Mouse (Mus musculus): Measurements from ENCODE around the gene Tspan31. TPM values are rescaled to one million over a fixed set of nuclear protein-coding genes. Genes with fewer than 3 reads are reported as not detected.

Tspan31 gene
- 52.9 and 96.6 TPM in 2 replicates for polyA plus RNA-seq (2012; rRNA removed; ENCODE audit: low replicate concordance)

DNA sequence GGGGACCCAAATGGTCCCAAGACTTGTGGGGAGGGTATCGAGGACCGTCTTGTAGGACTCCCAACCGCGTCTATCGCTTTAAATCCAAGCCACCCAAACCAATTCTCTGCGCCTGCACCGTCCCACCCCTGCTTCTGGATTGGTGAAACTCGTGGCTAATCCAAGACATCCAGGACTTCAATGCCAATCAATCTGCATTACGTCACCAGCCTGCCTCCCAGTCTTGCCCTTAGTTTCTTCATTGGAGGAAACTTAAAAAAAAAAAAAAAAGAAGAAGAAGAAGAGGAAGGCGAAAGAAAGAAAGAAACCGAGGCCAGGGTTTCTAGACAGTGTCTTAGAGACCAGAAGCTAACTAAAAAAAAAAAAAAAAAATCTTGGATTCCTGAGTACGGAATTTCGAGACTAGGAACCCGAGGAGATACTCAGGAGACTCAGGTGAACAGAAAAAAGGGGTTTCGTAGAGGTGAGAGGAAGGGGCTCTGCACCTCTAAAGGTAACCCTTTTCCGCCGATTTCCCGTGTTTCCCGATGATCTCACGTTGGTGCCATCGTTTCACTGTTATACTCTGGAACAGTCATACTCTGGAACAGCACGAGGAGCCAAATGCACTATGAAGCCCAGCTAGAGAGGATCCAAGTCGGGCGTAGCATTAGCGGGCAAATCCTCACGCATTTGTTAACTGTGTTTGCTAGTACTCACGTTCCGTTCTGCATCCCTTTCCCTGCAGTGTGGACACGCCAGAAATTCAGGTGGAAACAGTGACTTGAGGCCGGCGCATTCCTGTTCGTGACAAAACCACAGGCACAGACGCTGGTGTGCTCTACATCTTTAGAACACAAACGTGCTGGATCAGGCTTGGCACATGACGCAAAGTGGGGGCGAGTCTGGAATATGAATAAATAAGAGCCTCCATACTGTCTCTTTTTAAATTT is at the start of gene Tspan31:
TSS of gene Tspan31 (minus strand) at position 75 of the 932 bp plus-strand sequence.

GRCm38 (mm10) chr10:127075080-127075479 is 5.0 kb upstream of the Tspan31 start, which contains the start of gene Agap2:
Agap2 (plus strand) TSS chr10:127075284.

DNA sequence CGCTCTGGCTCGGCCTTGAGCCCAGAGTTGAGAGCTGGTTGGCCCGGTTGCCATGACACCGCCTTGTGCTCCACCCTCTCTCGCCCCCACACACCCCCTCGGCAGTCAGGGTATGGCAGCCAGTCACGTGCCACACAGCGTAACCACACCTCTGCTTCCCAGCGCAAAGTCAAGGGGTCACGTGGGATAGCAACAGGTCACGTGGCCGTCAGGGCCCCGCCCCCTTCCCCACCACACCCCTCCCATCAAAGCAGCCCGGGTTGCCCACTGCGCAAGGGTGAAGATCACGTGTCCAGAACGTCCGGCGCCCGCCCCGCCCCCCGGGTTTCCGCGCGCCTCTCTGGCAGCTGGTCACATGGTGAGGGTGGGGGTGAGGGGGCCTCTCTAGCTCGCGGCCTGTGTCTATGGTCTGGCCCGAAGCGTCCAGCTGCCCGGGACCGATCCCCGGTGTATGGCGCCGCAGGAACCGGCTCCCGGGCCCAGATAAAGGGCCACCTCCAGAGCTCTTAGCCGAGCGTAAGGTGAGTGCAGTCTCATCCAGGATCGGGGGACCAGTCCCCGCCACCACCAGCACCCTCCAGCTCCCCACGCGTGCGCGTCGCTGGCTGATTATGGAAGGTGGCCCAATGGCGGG is 6.7 kb downstream of the Tspan31 start, which contains the start of gene Cdk4:
TSS of gene Cdk4 (plus strand) at position 296 of the 634 bp plus-strand sequence.

DNA sequence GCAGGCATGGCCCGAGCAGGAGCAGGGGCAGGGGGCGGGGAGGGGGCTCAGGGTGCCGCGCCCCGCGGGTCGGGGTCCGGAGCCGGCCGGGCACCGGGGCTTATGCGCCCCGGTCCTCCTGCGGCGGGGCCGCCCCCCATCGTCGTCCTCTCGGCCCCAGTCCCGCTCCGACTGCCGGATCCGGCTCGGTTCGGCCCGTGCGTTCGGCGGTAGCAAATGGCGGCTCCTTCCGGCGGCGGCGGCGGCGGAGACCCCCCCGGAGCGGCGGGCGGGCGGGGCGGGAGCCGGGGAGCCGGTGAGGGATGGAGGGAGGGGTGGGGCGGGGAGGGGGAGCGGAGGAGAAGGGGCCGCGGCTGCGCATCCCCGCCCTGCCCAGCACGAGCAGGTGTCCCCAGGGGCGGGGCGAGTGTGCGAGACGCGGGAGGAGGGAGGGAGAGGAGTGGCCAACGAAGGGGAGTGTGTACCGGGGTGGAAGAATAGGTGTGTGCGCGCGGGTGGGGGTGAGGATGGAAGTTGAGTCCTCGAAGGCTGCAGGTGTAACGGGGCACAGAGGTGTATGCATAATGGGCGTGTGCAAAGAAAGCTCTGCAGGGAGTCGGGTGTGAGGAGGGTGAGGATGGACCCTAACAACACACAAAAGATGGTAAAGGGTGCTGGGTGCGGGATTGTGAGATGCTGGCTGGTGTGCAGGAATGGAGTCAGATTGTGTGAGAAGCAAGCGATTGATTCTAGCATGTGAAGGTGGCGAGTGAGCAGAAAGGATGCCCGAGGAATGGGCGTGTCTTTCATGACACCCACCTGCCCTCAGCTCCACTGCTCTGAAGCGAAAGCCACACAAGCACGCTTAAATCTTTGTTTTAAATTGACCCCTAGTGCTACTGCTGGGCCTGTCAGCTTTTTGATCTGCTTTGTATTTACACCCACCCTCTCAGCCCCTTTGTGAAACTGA is 9.8 kb downstream of the Tspan31 start, which contains the start of gene March9:
TSS of gene March9 (minus strand) at position 217 of the 949 bp plus-strand sequence.

DNA sequence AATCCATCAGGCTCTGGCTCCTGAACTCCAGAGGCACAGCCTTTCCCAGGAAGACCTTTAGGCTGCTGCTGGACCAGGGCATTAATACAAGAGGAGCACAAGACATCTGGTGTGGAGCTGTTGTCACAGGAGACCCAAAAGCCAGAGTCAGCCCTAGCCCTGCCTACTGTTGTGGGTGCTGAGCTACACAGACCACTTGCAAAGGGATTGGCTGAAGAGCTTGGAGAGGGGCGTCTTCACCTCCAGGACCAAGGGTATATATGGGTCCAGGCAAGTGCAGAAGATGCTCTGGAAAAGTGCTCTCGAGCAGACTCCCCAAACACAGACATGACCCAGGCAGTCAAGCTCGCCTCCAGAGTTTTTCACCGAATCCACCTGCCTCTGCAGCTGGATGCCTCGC is 22.1 kb downstream of the Tspan31 start, which contains the start of gene Cyp27b1:
TSS of gene Cyp27b1 (plus strand) at position 297 of the 400 bp plus-strand sequence.

DNA sequence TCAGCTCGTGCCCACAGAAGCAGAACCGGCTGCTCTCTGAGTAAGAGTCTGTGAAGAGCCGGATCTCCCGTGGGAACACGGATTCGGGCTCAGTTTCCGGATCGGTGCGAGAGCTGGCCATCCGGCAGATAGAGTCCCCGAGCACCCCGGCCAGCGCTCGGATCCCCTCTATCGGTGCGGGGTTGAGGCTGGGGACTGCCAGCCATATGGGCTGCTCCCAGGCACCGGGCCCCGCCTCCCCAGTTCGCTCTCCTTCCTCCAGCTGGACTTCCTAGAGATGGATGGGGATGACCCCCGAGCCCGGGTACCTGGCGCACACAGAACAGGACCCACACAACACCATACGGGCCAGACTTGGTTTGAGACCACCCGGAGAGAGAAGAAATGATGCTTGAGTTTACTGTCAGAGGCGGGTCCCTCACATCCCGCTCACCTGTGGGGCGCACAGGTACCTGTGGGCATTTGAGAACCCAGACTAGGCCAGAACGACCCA is 28.7 kb downstream of the Tspan31 start, which contains the start of the genes Mettl1 and Eef1akmt3:
TSS of gene Mettl1 (plus strand) at position 141 of the 493 bp plus-strand sequence.
TSS of gene Eef1akmt3 (minus strand) at position 240 of the 493 bp plus-strand sequence.

DNA sequence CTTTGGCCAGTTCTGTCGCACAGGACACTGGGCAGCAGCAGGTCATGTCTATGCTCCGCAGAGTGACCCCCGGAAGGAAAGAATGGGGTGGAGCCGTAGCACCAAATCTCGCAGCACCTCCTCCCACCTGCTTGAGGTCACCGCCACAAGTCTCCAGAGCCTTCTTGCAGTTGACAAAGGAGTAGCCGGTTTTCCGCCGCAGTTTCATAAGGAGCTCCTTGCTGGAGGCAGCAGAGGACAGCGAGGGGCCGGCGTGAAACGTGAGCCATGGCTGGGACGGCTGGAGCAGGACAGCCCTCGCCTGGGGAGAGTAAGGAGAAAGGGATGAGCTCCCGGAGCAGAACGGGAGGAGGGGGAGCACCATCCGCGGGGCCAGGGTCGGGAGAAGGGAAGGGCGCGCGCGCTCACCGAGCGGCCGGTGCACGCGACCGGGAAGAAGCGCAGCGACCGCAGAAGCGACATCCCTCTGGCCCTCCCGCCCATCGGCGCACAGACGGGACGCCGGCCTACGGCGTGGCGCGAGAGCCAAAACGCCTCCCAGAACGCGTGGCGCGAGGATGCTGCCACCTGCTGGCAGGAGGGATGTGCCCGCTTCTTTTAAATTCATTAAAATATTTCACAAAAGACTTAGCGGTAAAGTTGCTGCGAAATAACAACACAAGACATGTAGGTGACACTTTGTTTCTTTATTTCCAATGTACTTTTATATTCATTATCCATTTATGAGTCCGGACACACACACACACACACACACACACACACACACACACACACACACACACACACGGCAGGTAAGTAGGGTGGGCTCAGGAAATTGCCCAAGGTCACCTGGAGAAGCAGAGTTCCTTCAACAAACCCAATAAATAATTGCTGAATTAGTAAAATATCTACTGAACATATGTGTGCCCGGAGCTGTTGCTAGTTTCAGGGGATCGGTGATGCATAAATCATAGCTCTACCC is 39.4 kb downstream of the Tspan31 start, which contains the start of gene Tsfm:
TSS of gene Tsfm (minus strand) at position 505 of the 961 bp plus-strand sequence.

Other genes with a start within 250 kb of the Tspan31 start
- 6.3 and 7.4 TPM in 2 replicates for gene Atp23, start 168.9 kb downstream of the Tspan31 start, polyA plus RNA-seq (2012; rRNA removed; ENCODE audit: low replicate concordance)
- gene Ctdsp2, start 91.5 kb downstream of the Tspan31 start, polyA plus RNA-seq (2012; rRNA removed; ENCODE audit: low replicate concordance): 152 and 174 TPM in 2 replicates
- gene Avil, start 69.6 kb downstream of the Tspan31 start, polyA plus RNA-seq (2012; rRNA removed; ENCODE audit: low replicate concordance): 0.10 and 0.26 TPM in 2 replicates
- gene Tsfm, start 39.4 kb downstream of the Tspan31 start, polyA plus RNA-seq (2012; rRNA removed; ENCODE audit: low replicate concordance): 25.4 and 47.4 TPM in 2 replicates
- 18.1 and 27.7 TPM in 2 replicates for gene Mettl1, start 28.9 kb downstream of the Tspan31 start, polyA plus RNA-seq (2012; rRNA removed; ENCODE audit: low replicate concordance)
- gene Eef1akmt3, start 28.8 kb downstream of the Tspan31 start, polyA plus RNA-seq (2012; rRNA removed; ENCODE audit: low replicate concordance): 0.40 and 0.49 TPM in 2 replicates
- 0.26 and 0.52 TPM in 2 replicates for gene Cyp27b1, start 22.0 kb downstream of the Tspan31 start, polyA plus RNA-seq (2012; rRNA removed; ENCODE audit: low replicate concordance)
- gene March9, start 10.1 kb downstream of the Tspan31 start, polyA plus RNA-seq (2012; rRNA removed; ENCODE audit: low replicate concordance): 3.9 and 7.0 TPM in 2 replicates
- 136 and 190 TPM in 2 replicates for gene Cdk4, start 6.7 kb downstream of the Tspan31 start, polyA plus RNA-seq (2012; rRNA removed; ENCODE audit: low replicate concordance)
- 12.7 and 45.6 TPM in 2 replicates for gene Agap2, start 5.0 kb upstream of the Tspan31 start, polyA plus RNA-seq (2012; rRNA removed; ENCODE audit: low replicate concordance)
- gene Os9, start 50.9 kb upstream of the Tspan31 start, polyA plus RNA-seq (2012; rRNA removed; ENCODE audit: low replicate concordance): 69.6 and 79.2 TPM in 2 replicates
- 109 and 214 TPM in 2 replicates for gene B4galnt1, start 95.0 kb upstream of the Tspan31 start, polyA plus RNA-seq (2012; rRNA removed; ENCODE audit: low replicate concordance)
- gene Slc26a10, start 110.4 kb upstream of the Tspan31 start, polyA plus RNA-seq (2012; rRNA removed; ENCODE audit: low replicate concordance): 2.9 and 13.3 TPM in 2 replicates
- 32.2 and 35.6 TPM in 2 replicates for gene Arhgef25, start 119.8 kb upstream of the Tspan31 start, polyA plus RNA-seq (2012; rRNA removed; ENCODE audit: low replicate concordance)
- gene Dtx3, start 125.5 kb upstream of the Tspan31 start, polyA plus RNA-seq (2012; rRNA removed; ENCODE audit: low replicate concordance): 184 and 195 TPM in 2 replicates
- 29.6 and 40.7 TPM in 2 replicates for gene Pip4k2c, start 141.3 kb upstream of the Tspan31 start, polyA plus RNA-seq (2012; rRNA removed; ENCODE audit: low replicate concordance)
- gene Kif5a, start 193.1 kb upstream of the Tspan31 start, polyA plus RNA-seq (2012; rRNA removed; ENCODE audit: low replicate concordance): 5.8 and 6.1 TPM in 2 replicates
- 170 and 215 TPM in 2 replicates for gene Dctn2, start 196.1 kb upstream of the Tspan31 start, polyA plus RNA-seq (2012; rRNA removed; ENCODE audit: low replicate concordance)
- 31.3 and 85.1 TPM in 2 replicates for gene Mbd6, start 218.8 kb upstream of the Tspan31 start, polyA plus RNA-seq (2012; rRNA removed; ENCODE audit: low replicate concordance)
- 59.7 TPM in 2 replicates for gene Mars, start 241.5 kb upstream of the Tspan31 start, polyA plus RNA-seq (2012; rRNA removed; ENCODE audit: low replicate concordance)